Mouse (Mus musculus) central nervous system, embryonic 18 days (tissue): ENCODE data around the gene Cybrd1. TPM values are rescaled to one million over a fixed set of nuclear protein-coding genes. Genes with fewer than 3 reads are reported as not detected.

Experiments used
- polyA plus RNA-seq: library from polyadenylated mRNA; depleted of rRNA; stranded (reverse); fragments of >200 nt; gene quantifications from 2 replicates; pipeline ENCODE4 v1.2.3, GENCODE M21; 2012; rRNA removed

Cybrd1 gene
- polyA plus RNA-seq: 6.7 and 8.0 TPM in 2 replicates

GRCm38 (mm10) chr2:71117797-71118708 is at the start of gene Cybrd1:
TSS of gene Cybrd1 (plus strand) at chr2:71117923.

Other genes starting within 250 kb of the Cybrd1 start
- gene Dcaf17, start 62.6 kb upstream of the Cybrd1 start, polyA plus RNA-seq: 10.3 and 12.4 TPM in 2 replicates
- 9.3 and 10.4 TPM in 2 replicates for gene Mettl8, start 62.3 kb upstream of the Cybrd1 start, polyA plus RNA-seq
- 286 and 296 TPM in 2 replicates for gene Dync1i2, start 93.8 kb downstream of the Cybrd1 start, polyA plus RNA-seq
- 75.1 and 81.3 TPM in 2 replicates for gene Slc25a12, start 249.8 kb downstream of the Cybrd1 start, polyA plus RNA-seq